ENCODE assay signal across 20 mouse cellular contexts in the genomic region with DNA sequence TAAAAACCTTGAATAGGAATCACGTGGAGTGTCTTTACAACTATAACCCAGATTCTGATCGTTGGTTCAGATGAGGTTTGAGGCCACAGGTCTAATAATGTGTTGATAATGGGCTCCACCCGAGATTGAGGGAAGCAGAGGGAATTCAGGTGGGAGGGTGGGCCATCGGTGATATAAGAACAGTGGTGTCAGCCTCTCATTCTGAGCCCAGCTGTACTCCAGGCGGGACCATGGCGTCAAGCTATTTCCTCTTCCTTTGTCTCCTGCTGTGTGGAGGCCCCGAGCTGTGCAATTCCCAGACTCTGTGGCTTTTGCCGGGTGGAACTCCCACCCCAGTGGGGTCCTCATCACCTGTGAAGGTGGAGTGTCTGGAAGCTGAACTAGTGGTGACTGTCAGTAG. TPM values are rescaled to one million over a fixed set of nuclear protein-coding genes. Genes with fewer than 3 reads are reported as not detected.
"Had no signal": no experiment of that assay in that cellular context is flagged by ENCODE, and none has a peak within 500 bp of the region (broad histone marks: within the 10 kb centered on the region; RNA-seq: fewer than 3 reads in every experiment).

A gene (plus strand): TSS at position 196 of the 400 bp plus-strand sequence.

- H3K9ac ChIP-seq: lung, embryonic 14.5 days; midbrain, embryonic 12.5 days; neural tube, embryonic 12.5 days; stomach, embryonic 15.5 days had no signal

- H3K36me3 ChIP-seq: midbrain, embryonic 10.5 days; midbrain, embryonic 12.5 days; neural tube, embryonic 12.5 days; stomach, embryonic 15.5 days had no signal

- H3K9me3 ChIP-seq: midbrain, embryonic 10.5 days; midbrain, embryonic 12.5 days; neural tube, embryonic 12.5 days; stomach, embryonic 15.5 days had no signal

- H3K27me3 ChIP-seq: midbrain, embryonic 12.5 days; neural tube, embryonic 12.5 days; stomach, embryonic 15.5 days had no signal

- H3K4me1 ChIP-seq: midbrain, embryonic 12.5 days; neural tube, embryonic 12.5 days; stomach, embryonic 15.5 days had no signal

- DNase-seq: lung, adult 18-20 months; lung, embryonic 14.5 days; lung, postnatal 10 days; lung, postnatal 4 days; midbrain, embryonic 14.5 days; right cerebral cortex, postnatal 14 days; thymus, adult 2 months; thymus, postnatal 25 days; thymus, postnatal 4 days had no signal

- ATAC-seq: midbrain, embryonic 16.5 days had no signal

- H3K4me2 ChIP-seq: lung, embryonic 14.5 days; midbrain, embryonic 12.5 days; neural tube, embryonic 12.5 days; stomach, embryonic 15.5 days had no signal

- H3K4me3 ChIP-seq: midbrain, embryonic 10.5 days; midbrain, embryonic 12.5 days; neural tube, embryonic 12.5 days; stomach, embryonic 15.5 days had no signal

- H3K27ac ChIP-seq: midbrain, embryonic 10.5 days; midbrain, embryonic 12.5 days; neural tube, embryonic 12.5 days; stomach, embryonic 15.5 days; stomach, postnatal 0 days had no signal

RNA-seq across cellular contexts. Expression of the gene that starts here (rescaled TPM):
- total RNA-seq: megakaryocyte-erythroid progenitor cell, adult 5-6 weeks; monocyte, adult 5-6 weeks; neutrophil, adult 5-6 weeks had no signal
- polyA plus RNA-seq: lung, embryonic 14.5 days; midbrain, embryonic 10.5 days; midbrain, embryonic 12.5 days; midbrain, embryonic 14.5 days; neural tube, embryonic 12.5 days; spleen, adult 2 months; stomach, postnatal 0 days; urinary bladder, adult 2 months had no signal
